In genomic region chr6:25768238-25768637, GRCm38 (mm10) we compare ENCODE assay signal across 17 mouse cellular contexts.
"Had no signal": no experiment of that assay in that cellular context is flagged by ENCODE, and none has a peak within 500 bp of the region (broad histone marks: within the 10 kb centered on the region; RNA-seq: fewer than 3 reads in every experiment).

No protein-coding gene starts in this region.

- H3K4me2 ChIP-seq: lung, embryonic 14.5 days; neural tube, embryonic 13.5 days; neural tube, embryonic 15.5 days had no signal

- H3K4me1 ChIP-seq: midbrain, embryonic 10.5 days; midbrain, embryonic 12.5 days; neural tube, embryonic 15.5 days had no signal

- H3K9ac ChIP-seq: lung, embryonic 14.5 days; midbrain, embryonic 12.5 days; neural tube, embryonic 13.5 days; neural tube, embryonic 15.5 days had no signal

- H3K27ac ChIP-seq: midbrain, embryonic 10.5 days; neural tube, embryonic 13.5 days; neural tube, embryonic 15.5 days had no signal

- DNase-seq: lung, adult 18-20 months; lung, embryonic 14.5 days; lung, postnatal 10 days; lung, postnatal 4 days; retina, postnatal 1 day; right cerebral cortex, adult 18-20 months; right cerebral cortex, postnatal 25 days; right cerebral cortex, postnatal 4 days; spleen, adult 18-20 months; thymus, adult 18-20 months; thymus, postnatal 14 days; thymus, postnatal 36 days had no signal

- H3K4me3 ChIP-seq: midbrain, embryonic 10.5 days; midbrain, embryonic 12.5 days; myocyte; neural tube, embryonic 13.5 days; neural tube, embryonic 15.5 days had no signal

- H3K9me3 ChIP-seq: midbrain, embryonic 10.5 days; midbrain, embryonic 12.5 days; neural tube, embryonic 13.5 days; neural tube, embryonic 15.5 days had no signal

- H3K27me3 ChIP-seq: midbrain, embryonic 12.5 days; neural tube, embryonic 13.5 days; neural tube, embryonic 15.5 days had no signal
